Mouse (Mus musculus) layer of hippocampus, adult 9-10 months (tissue): ENCODE data around the gene Calb2.

Source experiments
- DNase-seq: peaks from one replicate; pipeline ENCODE4 v3.0.0; 2022; ENCODE audit warnings: low spot score

The Calb2 gene

GRCm38 (mm10) chr8:110119715-110120114 is 48.3 kb downstream of the Calb2 start:
- DNase-seq = no peak

GRCm38 (mm10) chr8:110102653-110103052 is 65.4 kb downstream of the Calb2 start, which contains the start of gene Gm17720:
Gm17720 (minus strand) TSS chr8:110102753.
- no peak for DNase-seq

- no peak for DNase-seq
Measured at GRCm38 (mm10) chr8:110101676-110102075, 66.3 kb downstream of the Calb2 start.

- DNase-seq = no peak
Measured at GRCm38 (mm10) chr8:110100907-110101306, 67.1 kb downstream of the Calb2 start, which contains the start of gene Gm21964. Gm21964 (plus strand) TSS chr8:110101207.

- no peak for DNase-seq
Measured at GRCm38 (mm10) chr8:110091869-110092268, 76.1 kb downstream of the Calb2 start.
